ENCODE assay signal across 16 mouse cellular contexts in genomic region chr9:7952886-7953285, GRCm38 (mm10). TPM values are rescaled to one million over a fixed set of nuclear protein-coding genes. Genes with fewer than 3 reads are reported as not detected.
DNase-seq lines count a peak whose midpoint lies in the region; ATAC-seq lines count a peak whose summit lies in the region.
"Had no signal": no experiment of that assay in that cellular context is flagged by ENCODE, and none has a peak within 500 bp of the region (broad histone marks: within the 10 kb centered on the region; RNA-seq: fewer than 3 reads in every experiment).

No protein-coding gene starts in this region.

- no peak overlapping the region for H3K9ac ChIP-seq in forebrain, embryonic 11.5 days (ENCODE audit: low read length)
- H3K9ac ChIP-seq in forebrain, embryonic 16.5 days (replicated peaks; ENCODE audit: low read depth, low read length) = no peak overlapping the region
- H3K9ac ChIP-seq in midbrain, embryonic 11.5 days (ENCODE audit: low read length) = no peak overlapping the region
- H3K9ac ChIP-seq in midbrain, embryonic 16.5 days (ENCODE audit: low read depth, low read length) = no peak overlapping the region
- H3K9ac ChIP-seq in hindbrain, embryonic 16.5 days (ENCODE audit: low read depth, low read length) = no peak overlapping the region
- H3K9ac ChIP-seq: embryonic facial prominence, embryonic 13.5 days; liver, embryonic 12.5 days; lung, embryonic 15.5 days; stomach, embryonic 15.5 days had no signal

- H3K27me3 ChIP-seq in forebrain, embryonic 11.5 days (ENCODE audit: control insufficient read depth, insufficient read depth, low read length) = no peaks in the 10 kb centered on the region
- H3K27me3 ChIP-seq in forebrain, embryonic 16.5 days (replicated peaks; ENCODE audit: control insufficient read depth, insufficient read depth, low read length) = no peaks in the 10 kb centered on the region
- no peaks in the 10 kb centered on the region for H3K27me3 ChIP-seq in midbrain, embryonic 11.5 days (ENCODE audit: control insufficient read depth, insufficient read depth, low read length)
- no peaks in the 10 kb centered on the region for H3K27me3 ChIP-seq in midbrain, embryonic 16.5 days (ENCODE audit: control insufficient read depth, insufficient read depth, low read depth, low read length)
- no peaks in the 10 kb centered on the region for H3K27me3 ChIP-seq in hindbrain, embryonic 16.5 days (replicated peaks; ENCODE audit: control insufficient read depth, insufficient read depth, low read length)
- H3K27me3 ChIP-seq: embryonic facial prominence, embryonic 13.5 days; liver, embryonic 12.5 days; lung, embryonic 15.5 days; stomach, embryonic 15.5 days had no signal

- ATAC-seq in forebrain, embryonic 11.5 days (replicated peaks; ENCODE audit: low FRiP score) = peak; percentile 50; the same call in 1 of the 2 replicates
- ATAC-seq in forebrain, embryonic 16.5 days = no peak
- ATAC-seq in midbrain, embryonic 11.5 days (ENCODE audit: low FRiP score) = peak; percentile 40; the same call in 1 of the 2 replicates
- ATAC-seq in midbrain, embryonic 16.5 days = no peak
- peak; percentile 48; the same call in 1 of the 2 replicates for ATAC-seq in hindbrain, embryonic 16.5 days
- ATAC-seq: liver, embryonic 12.5 days had no signal

- no peaks in the 10 kb centered on the region; the same call in 1 of the 2 replicates for H3K4me1 ChIP-seq in forebrain, embryonic 11.5 days (replicated peaks; ENCODE audit: control insufficient read depth, insufficient read depth, low read length)
- H3K4me1 ChIP-seq in forebrain, embryonic 16.5 days (replicated peaks; ENCODE audit: control insufficient read depth, insufficient read depth, low read length) = peaks cover 9% of the 10 kb centered on the region
- H3K4me1 ChIP-seq in midbrain, embryonic 11.5 days (ENCODE audit: control insufficient read depth, insufficient read depth, low read length) = no peaks in the 10 kb centered on the region
- H3K4me1 ChIP-seq in midbrain, embryonic 16.5 days (ENCODE audit: control insufficient read depth, insufficient read depth, low read length) = no peaks in the 10 kb centered on the region; the same call in 1 of the 2 replicates
- H3K4me1 ChIP-seq in hindbrain, embryonic 16.5 days (ENCODE audit: control insufficient read depth, insufficient read depth, low read depth, low read length) = no peaks in the 10 kb centered on the region
- H3K4me1 ChIP-seq: lung, embryonic 15.5 days; stomach, embryonic 15.5 days had no signal

- no peaks in the 10 kb centered on the region for H3K9me3 ChIP-seq in forebrain, embryonic 11.5 days (ENCODE audit: control insufficient read depth, low read length)
- H3K9me3 ChIP-seq in forebrain, embryonic 16.5 days (ENCODE audit: control insufficient read depth, low read length) = no peaks in the 10 kb centered on the region
- no peaks in the 10 kb centered on the region for H3K9me3 ChIP-seq in midbrain, embryonic 11.5 days (ENCODE audit: control insufficient read depth, low read length)
- no peaks in the 10 kb centered on the region for H3K9me3 ChIP-seq in midbrain, embryonic 16.5 days (replicated peaks; ENCODE audit: control insufficient read depth, low read length, poor library complexity, severe bottlenecking)
- H3K9me3 ChIP-seq in hindbrain, embryonic 16.5 days (ENCODE audit: control insufficient read depth, low read length) = no peaks in the 10 kb centered on the region
- H3K9me3 ChIP-seq: embryonic facial prominence, embryonic 13.5 days; forebrain, embryonic 10.5 days; limb, embryonic 10.5 days; liver, embryonic 12.5 days; lung, embryonic 15.5 days; stomach, embryonic 15.5 days had no signal

- H3K27ac ChIP-seq in forebrain, embryonic 11.5 days (ENCODE audit: low read depth, low read length) = no peak overlapping the region
- no peak overlapping the region for H3K27ac ChIP-seq in forebrain, embryonic 16.5 days (ENCODE audit: low read length)
- H3K27ac ChIP-seq in midbrain, embryonic 11.5 days (ENCODE audit: low read depth, low read length) = no peak overlapping the region
- H3K27ac ChIP-seq in midbrain, embryonic 16.5 days (ENCODE audit: low read length) = no peak overlapping the region
- H3K27ac ChIP-seq in hindbrain, embryonic 16.5 days (ENCODE audit: low read depth, low read length) = no peak overlapping the region
- H3K27ac ChIP-seq: embryonic facial prominence, embryonic 13.5 days; forebrain, embryonic 10.5 days; limb, embryonic 10.5 days; liver, embryonic 12.5 days; lung, embryonic 15.5 days; stomach, embryonic 15.5 days had no signal

- DNase-seq in forebrain, embryonic 11.5 days (ENCODE audit: low spot score) = no peak
- no peak for DNase-seq in midbrain, embryonic 11.5 days (ENCODE audit: low spot score, missing footprints)
- DNase-seq in retina, postnatal 1 day = peak; percentile 42
- DNase-seq in testis, postnatal 10 days (ENCODE audit: low spot score) = no peak
- DNase-seq in spleen, adult 18-20 months = no peak
- DNase-seq: cerebellum, adult 11 months had no signal

- H3K4me2 ChIP-seq in forebrain, embryonic 11.5 days (ENCODE audit: low read depth, low read length, severe bottlenecking) = no peak overlapping the region
- no peak overlapping the region for H3K4me2 ChIP-seq in forebrain, embryonic 16.5 days (ENCODE audit: low read length)
- H3K4me2 ChIP-seq in midbrain, embryonic 11.5 days = no peak overlapping the region
- H3K4me2 ChIP-seq in midbrain, embryonic 16.5 days (ENCODE audit: low read length) = no peak overlapping the region
- no peak overlapping the region for H3K4me2 ChIP-seq in hindbrain, embryonic 16.5 days (ENCODE audit: low read length)
- H3K4me2 ChIP-seq: embryonic facial prominence, embryonic 13.5 days; liver, embryonic 12.5 days; lung, embryonic 15.5 days; stomach, embryonic 15.5 days had no signal

- WGBS in forebrain, embryonic 11.5 days = 87% methylated on average over 5 of the region's 5 CpGs
- WGBS in forebrain, embryonic 16.5 days = 79% methylated on average over 5 of the region's 5 CpGs
- 86% methylated on average over 5 of the region's 5 CpGs for WGBS in midbrain, embryonic 11.5 days
- WGBS in midbrain, embryonic 16.5 days = 78% methylated on average over 5 of the region's 5 CpGs
- 68% methylated on average over 5 of the region's 5 CpGs for WGBS in hindbrain, embryonic 16.5 days

- H3K4me3 ChIP-seq in forebrain, embryonic 11.5 days (ENCODE audit: low read depth, low read length) = no peak overlapping the region
- H3K4me3 ChIP-seq in forebrain, embryonic 16.5 days (replicated peaks; ENCODE audit: low read length) = no peak overlapping the region
- no peak overlapping the region for H3K4me3 ChIP-seq in midbrain, embryonic 11.5 days (ENCODE audit: low read depth, low read length)
- no peak overlapping the region for H3K4me3 ChIP-seq in midbrain, embryonic 16.5 days (ENCODE audit: low read depth, low read length)
- H3K4me3 ChIP-seq in hindbrain, embryonic 16.5 days (ENCODE audit: low read length) = no peak overlapping the region
- H3K4me3 ChIP-seq: embryonic facial prominence, embryonic 13.5 days; forebrain, embryonic 10.5 days; limb, embryonic 10.5 days; liver, embryonic 12.5 days; lung, embryonic 15.5 days; myocyte; stomach, embryonic 15.5 days had no signal

- H3K36me3 ChIP-seq in forebrain, embryonic 11.5 days (ENCODE audit: control insufficient read depth, insufficient read depth, low read length) = peaks cover 3% of the 10 kb centered on the region
- no peaks in the 10 kb centered on the region for H3K36me3 ChIP-seq in forebrain, embryonic 16.5 days (ENCODE audit: control insufficient read depth, insufficient read depth)
- peaks cover 10% of the 10 kb centered on the region; the same call in 1 of the 2 replicates for H3K36me3 ChIP-seq in midbrain, embryonic 11.5 days (ENCODE audit: control insufficient read depth, insufficient read depth, low read length)
- H3K36me3 ChIP-seq in midbrain, embryonic 16.5 days (ENCODE audit: control insufficient read depth, insufficient read depth, low read length) = no peaks in the 10 kb centered on the region
- no peaks in the 10 kb centered on the region for H3K36me3 ChIP-seq in hindbrain, embryonic 16.5 days (ENCODE audit: control insufficient read depth, insufficient read depth, low read length)

RNA-seq across cellular contexts. Expression of gene Yap1, which starts 51.5 kb away (rescaled TPM):
- 34.9 and 37.6 TPM in 2 replicates for polyA plus RNA-seq in forebrain, embryonic 11.5 days (2014; fragmentation: Nextera tagmentation; extraction: Ambion mirVana)
- 7.7 and 8.0 TPM in 2 replicates for polyA plus RNA-seq in forebrain, embryonic 16.5 days (2015; fragmentation: Nextera tagmentation; extraction: Ambion mirVana)
- 22.1 and 25.0 TPM in 2 replicates for polyA plus RNA-seq in midbrain, embryonic 11.5 days (2014; fragmentation: Nextera tagmentation; extraction: Ambion mirVana)
- 5.3 and 5.4 TPM in 2 replicates for polyA plus RNA-seq in midbrain, embryonic 16.5 days (2015; fragmentation: Nextera tagmentation; extraction: Ambion mirVana)
- polyA plus RNA-seq in hindbrain, embryonic 16.5 days (2015; fragmentation: Nextera tagmentation; extraction: Ambion mirVana) = 6.7 and 9.8 TPM in 2 replicates

Comparison
In these comparisons a context has a peak if more than half of its experiments do, and no peak if none do; other contexts are left out.
1. ATAC-seq: peak in forebrain, embryonic 11.5 days (single experiment), midbrain, embryonic 11.5 days (single experiment) and hindbrain, embryonic 16.5 days (single experiment); none in forebrain, embryonic 16.5 days (single experiment) and midbrain, embryonic 16.5 days (single experiment).